Comparison of ENCODE assay signal across 7 mouse cellular contexts in genomic region chr8:86873151-86873550, GRCm38 (mm10). TPM values are rescaled to one million over a fixed set of nuclear protein-coding genes. Genes with fewer than 3 reads are reported as not detected.
DNase-seq lines count a peak whose midpoint lies in the region; ATAC-seq lines count a peak whose summit lies in the region.

No protein-coding gene starts in this region.

- no peaks in the 10 kb centered on the region for H3K9me3 ChIP-seq in liver, embryonic 12.5 days (replicated peaks)
- no peaks in the 10 kb centered on the region for H3K9me3 ChIP-seq in forebrain, embryonic 16.5 days (ENCODE audit: control insufficient read depth, low read length)
- H3K9me3 ChIP-seq in stomach, embryonic 16.5 days (replicated peaks; ENCODE audit: control insufficient read depth, low read length), result no peaks in the 10 kb centered on the region

- DNase-seq in liver, result peak; percentile 26
- DNase-seq in brain, adult 2 months (ENCODE audit: low read depth, low spot score), result peak; percentile 35
- DNase-seq in kidney, postnatal 25 days, result peak; percentile 74 to 79
- DNase-seq in adrenal gland, postnatal 4 days (ENCODE audit: low spot score in 2 of 2), result no peak

- H3K36me3 ChIP-seq in liver, embryonic 12.5 days, result no peaks in the 10 kb centered on the region
- no peaks in the 10 kb centered on the region for H3K36me3 ChIP-seq in forebrain, embryonic 16.5 days (ENCODE audit: control insufficient read depth, insufficient read depth)
- no peaks in the 10 kb centered on the region for H3K36me3 ChIP-seq in stomach, embryonic 16.5 days (ENCODE audit: control insufficient read depth, insufficient read depth, low read length)

- H3K4me2 ChIP-seq in liver, embryonic 12.5 days, result no peak overlapping the region
- H3K4me2 ChIP-seq in forebrain, embryonic 16.5 days (ENCODE audit: low read length), result no peak overlapping the region
- H3K4me2 ChIP-seq in stomach, embryonic 16.5 days (ENCODE audit: low read depth, low read length), result no peak overlapping the region

- 60% methylated on average over 2 of the region's 2 CpGs for WGBS in liver, embryonic 12.5 days (ENCODE audit: insufficient replicate concordance)
- WGBS in forebrain, embryonic 16.5 days, result 44% methylated on average over 2 of the region's 2 CpGs
- 37% methylated on average over 2 of the region's 2 CpGs for WGBS in stomach, embryonic 16.5 days

- H3K4me3 ChIP-seq in liver, embryonic 12.5 days, result no peak overlapping the region
- H3K4me3 ChIP-seq in forebrain, embryonic 16.5 days (replicated peaks; ENCODE audit: low read length), result no peak overlapping the region
- no peak overlapping the region for H3K4me3 ChIP-seq in stomach, embryonic 16.5 days (replicated peaks; ENCODE audit: low read length)

- no peak for ATAC-seq in liver, embryonic 12.5 days
- peak; percentile 77 for ATAC-seq in forebrain, embryonic 16.5 days
- ATAC-seq in stomach, embryonic 16.5 days (ENCODE audit: insufficient read depth, low FRiP score), result no peak

- peaks cover 66% of the 10 kb centered on the region for H3K4me1 ChIP-seq in liver, embryonic 12.5 days
- H3K4me1 ChIP-seq in forebrain, embryonic 16.5 days (replicated peaks; ENCODE audit: control insufficient read depth, insufficient read depth, low read length), result peaks cover 22% of the 10 kb centered on the region
- peaks cover 16% of the 10 kb centered on the region for H3K4me1 ChIP-seq in stomach, embryonic 16.5 days (ENCODE audit: control insufficient read depth, insufficient read depth, low read length)

- H3K27ac ChIP-seq in liver, embryonic 12.5 days, result no peak overlapping the region
- H3K27ac ChIP-seq in forebrain, embryonic 16.5 days (ENCODE audit: low read length), result peak overlapping the region; percentile 62
- peak overlapping the region; percentile 46 for H3K27ac ChIP-seq in stomach, embryonic 16.5 days (ENCODE audit: low read length)

- no peaks in the 10 kb centered on the region for H3K27me3 ChIP-seq in liver, embryonic 12.5 days (replicated peaks)
- H3K27me3 ChIP-seq in forebrain, embryonic 16.5 days (replicated peaks; ENCODE audit: control insufficient read depth, insufficient read depth, low read length), result no peaks in the 10 kb centered on the region
- no peaks in the 10 kb centered on the region for H3K27me3 ChIP-seq in stomach, embryonic 16.5 days (ENCODE audit: control insufficient read depth, insufficient read depth, low read length)

- H3K9ac ChIP-seq in liver, embryonic 12.5 days, result no peak overlapping the region
- H3K9ac ChIP-seq in forebrain, embryonic 16.5 days (replicated peaks; ENCODE audit: low read depth, low read length), result no peak overlapping the region
- no peak overlapping the region for H3K9ac ChIP-seq in stomach, embryonic 16.5 days (ENCODE audit: low read length)

RNA-seq across cellular contexts. Expression of gene N4bp1, which starts 11.9 kb away (rescaled TPM):
- 4.6 and 5.1 TPM in 2 replicates for polyA plus RNA-seq in liver, embryonic 12.5 days (2016; fragmentation: Nextera tagmentation; extraction: Ambion mirVana)
- polyA plus RNA-seq in forebrain, embryonic 16.5 days (2015; fragmentation: Nextera tagmentation; extraction: Ambion mirVana), result 9.6 and 10.3 TPM in 2 replicates
- polyA plus RNA-seq in stomach, embryonic 16.5 days (2015; fragmentation: Nextera tagmentation; extraction: Ambion mirVana), result 6.3 and 6.8 TPM in 2 replicates
- total RNA-seq in adrenal gland, postnatal 4 days (2021), result 10 to 100 TPM; 37.1 to 37.4 TPM

Comparison
In these comparisons a context has a peak if more than half of its experiments do, and no peak if none do; other contexts are left out.
1. DNase-seq: peak in liver (single experiment), brain, adult 2 months (single experiment) and kidney, postnatal 25 days (2 of 2); none in adrenal gland, postnatal 4 days (0 of 2).